Mouse (Mus musculus) stomach, postnatal 0 days (tissue): ENCODE results near the gene Tmem171. TPM values are rescaled to one million over a fixed set of nuclear protein-coding genes. Genes with fewer than 3 reads are reported as not detected.

ENCODE experiments used
- ATAC-seq: fragments of 200-750 bp; cut with Nextera tagmentation; 2 replicates; pipeline ENCODE4 v1.8.0; 2017; ENCODE audit not compliant: low FRiP score, low TSS enrichment
- DNase-seq: peaks from one replicate; pipeline ENCODE4 v3.0.0-alpha.2; 2016; ENCODE audit warnings: low spot score
- H3K27ac ChIP-seq: fragments of 300-500 bp; sonication (generic); replicated peaks from 2 replicates; pipeline ENCODE4 v1.5.1; 2014; ENCODE audit warnings: mild to moderate bottlenecking, control low read depth
- H3K27me3 ChIP-seq: fragments of 300-500 bp; sonication (generic); 2 replicates; pipeline ENCODE4 v1.6.1; 2014; ENCODE audit warnings: low read length; ENCODE audit not compliant: control insufficient read depth, insufficient read depth
- H3K36me3 ChIP-seq: fragments of 300-500 bp; sonication (generic); 2 replicates; pipeline ENCODE4 v1.6.1; 2014; ENCODE audit warnings: low read length, mixed read lengths; ENCODE audit not compliant: control insufficient read depth, insufficient read depth
- H3K4me1 ChIP-seq: fragments of 300-500 bp; sonication (generic); replicated peaks from 2 replicates; pipeline ENCODE4 v1.6.1; 2014; ENCODE audit warnings: antibody characterized with exemption; ENCODE audit not compliant: control insufficient read depth, insufficient read depth
- H3K4me2 ChIP-seq: fragments of 300-500 bp; sonication (generic); replicated peaks from 2 replicates; pipeline ENCODE4 v1.6.1; 2014; ENCODE audit warnings: low read depth, mild to moderate bottlenecking, control low read depth, moderate library complexity
- H3K4me3 ChIP-seq: fragments of 300-500 bp; sonication (generic); 2 replicates; pipeline ENCODE4 v1.5.1; 2014; ENCODE audit warnings: low read depth, low read length, control low read depth
- H3K9ac ChIP-seq: fragments of 300-500 bp; sonication (generic); 2 replicates; pipeline ENCODE4 v1.6.1; 2014; ENCODE audit warnings: mild to moderate bottlenecking, low read length, control low read depth, mixed read lengths
- H3K9me3 ChIP-seq: fragments of 300-500 bp; sonication (generic); 2 replicates; pipeline ENCODE4 v1.6.1; 2016; ENCODE audit warnings: low read length; ENCODE audit not compliant: control insufficient read depth
- CTCF ChIP-seq: IDR thresholded peaks from 2 replicates; pipeline ENCODE4 v1.5.1; 2016; ENCODE audit warnings: antibody characterized with exemption, low read depth, mild to moderate bottlenecking, moderate library complexity
- EP300 ChIP-seq: optimal IDR thresholded peaks from 2 replicates; pipeline ENCODE3; 2016; ENCODE audit warnings: antibody characterized with exemption
- WGBS: fragments of 180-500 bp; shearing (Covaris S2); extraction: QIAGEN DNeasy Blood & Tissue Kit; methylation state at CpG from one replicate; pipeline ENCODE4 v1.1.7; 2014; 5-methylcytosine and 5-hydroxymethylcytosine counted together
- polyA plus RNA-seq: library from polyadenylated mRNA; unstranded; fragments of >200 nt; fragmentation: Nextera tagmentation; extraction: Ambion mirVana; gene quantifications from 2 replicates; pipeline ENCODE4 v1.2.1, GENCODE M21; 2015

The Tmem171 gene
- polyA plus RNA-seq, 1 experiment from 2014 or later: 27.4 TPM

DNA sequence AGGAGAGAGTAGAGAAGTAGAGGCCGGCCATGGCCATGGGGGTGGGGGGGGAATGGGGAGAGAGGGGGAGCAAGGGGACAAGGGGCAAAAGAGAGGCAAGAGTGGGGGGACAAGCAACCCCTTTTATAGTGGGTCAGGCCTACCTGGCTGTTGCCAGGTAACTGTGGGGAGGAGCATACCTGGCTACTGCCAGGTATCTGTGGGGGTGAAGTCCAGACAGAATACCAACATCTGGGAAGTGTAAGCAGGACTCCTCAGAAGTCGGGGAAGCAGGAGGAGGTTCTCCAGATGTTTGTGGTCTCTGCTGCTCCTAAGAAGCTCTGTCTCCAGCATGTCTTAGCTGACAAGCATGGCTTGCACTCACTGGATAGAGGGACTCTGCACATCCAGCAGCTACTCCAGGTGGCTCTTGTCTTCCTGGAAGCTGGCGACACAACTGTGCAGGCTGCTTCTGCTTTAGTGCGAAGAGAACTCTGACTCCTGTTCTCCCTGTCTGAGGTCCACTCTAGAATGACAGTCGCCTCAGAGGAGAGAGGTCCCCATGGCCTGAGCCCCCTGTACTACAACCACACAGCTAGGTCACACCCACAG, 14.1 kb downstream of the Tmem171 start:
- H3K27ac ChIP-seq: no peak overlapping the region
- H3K27me3 ChIP-seq: no peaks in the 10 kb centered on the region
- no peaks in the 10 kb centered on the region for H3K4me1 ChIP-seq
- WGBS: 67% methylated on average over 5 of the region's 5 CpGs
- no peak overlapping the region for H3K4me3 ChIP-seq
- ATAC-seq (no peak), DNase-seq (no peak)
- H3K9me3 ChIP-seq: no peaks in the 10 kb centered on the region
- H3K4me2 ChIP-seq: no peak overlapping the region
- no peaks in the 10 kb centered on the region for H3K36me3 ChIP-seq
- TF ChIP-seq CTCF (no peak), EP300 (no peak)
- H3K9ac ChIP-seq: no peak overlapping the region

DNA sequence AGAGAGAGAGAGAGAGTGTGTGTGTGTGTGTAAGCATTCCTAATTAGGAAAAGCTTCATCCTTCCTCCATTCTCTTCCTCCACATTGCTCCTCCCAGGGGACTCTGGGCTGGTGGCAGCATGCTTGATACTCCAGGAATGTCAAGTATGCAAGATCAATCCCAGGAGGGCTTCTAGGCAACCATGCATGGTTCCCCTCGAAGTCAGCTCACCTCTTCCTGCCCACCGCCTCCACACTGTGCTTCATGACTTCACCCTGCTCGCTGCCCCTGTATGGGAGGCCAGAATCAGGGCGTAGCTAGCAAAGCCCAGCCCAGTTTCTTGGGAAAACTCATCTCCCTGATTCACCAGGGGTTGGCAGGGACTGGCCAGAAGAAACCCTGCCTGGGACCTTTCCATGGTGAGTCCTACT, 15.0 kb downstream of the Tmem171 start:
- no peaks in the 10 kb centered on the region for H3K9me3 ChIP-seq
- no peak overlapping the region for H3K4me3 ChIP-seq
- TF ChIP-seq CTCF (no peak), EP300 (no peak)
- H3K36me3 ChIP-seq: no peaks in the 10 kb centered on the region
- DNase-seq (peak; percentile 17), ATAC-seq (no peak)
- H3K27me3 ChIP-seq: no peaks in the 10 kb centered on the region
- WGBS: 47% methylated on average over 4 of the region's 4 CpGs
- no peaks in the 10 kb centered on the region for H3K4me1 ChIP-seq
- H3K9ac ChIP-seq: no peak overlapping the region
- H3K4me2 ChIP-seq: no peak overlapping the region
- no peak overlapping the region for H3K27ac ChIP-seq

DNA sequence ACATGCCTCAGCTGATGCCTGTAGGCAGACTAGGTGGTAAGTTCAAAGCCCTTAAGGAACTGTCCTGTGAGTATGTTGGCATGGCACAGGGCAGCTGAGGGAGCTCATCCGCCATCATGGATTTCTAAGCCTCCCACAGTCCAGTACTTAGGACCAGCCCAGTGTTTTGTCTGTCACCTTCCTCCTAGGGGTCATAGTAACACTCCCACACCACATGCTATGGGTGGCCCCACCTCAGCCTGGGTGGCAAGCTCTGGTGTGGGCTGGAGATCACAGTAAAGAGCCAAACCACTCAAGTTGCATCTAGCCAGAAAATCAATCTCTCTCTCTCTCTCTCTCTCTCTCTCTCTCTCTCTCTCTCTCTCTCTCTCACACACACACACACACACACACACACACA, 15.4 kb downstream of the Tmem171 start:
- DNase-seq (peak; percentile 8), ATAC-seq (0 out of 2 replicates have a peak, but pooled peaks have one; percentile 45)
- Histone ChIP-seq H3K27me3 (no peaks in the 10 kb centered on the region), H3K9me3 (no peaks in the 10 kb centered on the region), H3K9ac (no peak overlapping the region), H3K4me2 (no peak overlapping the region), H3K4me1 (no peaks in the 10 kb centered on the region), H3K4me3 (no peak overlapping the region), H3K27ac (no peak overlapping the region), H3K36me3 (no peaks in the 10 kb centered on the region)
- WGBS: 85% methylated on average over 1 of the region's 1 CpGs
- TF ChIP-seq EP300 (no peak), CTCF (no peak)

DNA sequence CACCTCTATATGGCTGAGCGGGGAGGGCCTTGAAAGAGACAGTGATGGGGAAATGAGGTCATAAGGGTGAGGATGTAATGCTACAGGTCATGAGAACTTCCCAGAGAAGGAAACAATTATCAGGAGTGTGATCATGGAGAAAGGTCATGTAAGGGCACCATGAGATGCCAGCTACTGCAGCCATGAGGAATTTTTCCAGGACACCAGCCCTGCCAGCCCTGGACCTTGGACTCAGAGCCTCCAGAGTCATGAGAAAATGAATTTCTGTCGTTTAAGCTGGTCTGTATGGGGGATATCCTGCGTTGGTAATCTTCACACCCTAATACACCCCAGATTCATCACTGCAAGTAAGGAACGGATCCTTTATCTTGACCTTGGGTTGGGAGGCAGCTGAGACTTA, 20.7 kb downstream of the Tmem171 start:
- TF ChIP-seq EP300: no peak
- no peak for TF ChIP-seq CTCF
- Histone ChIP-seq H3K4me2 (no peak overlapping the region), H3K4me3 (no peak overlapping the region), H3K27ac (no peak overlapping the region), H3K36me3 (no peaks in the 10 kb centered on the region), H3K27me3 (no peaks in the 10 kb centered on the region), H3K9ac (no peak overlapping the region), H3K9me3 (no peaks in the 10 kb centered on the region), H3K4me1 (no peaks in the 10 kb centered on the region)
- 55% methylated on average over 4 of the region's 4 CpGs for WGBS
- no peak for DNase-seq
- no peak for ATAC-seq

DNA sequence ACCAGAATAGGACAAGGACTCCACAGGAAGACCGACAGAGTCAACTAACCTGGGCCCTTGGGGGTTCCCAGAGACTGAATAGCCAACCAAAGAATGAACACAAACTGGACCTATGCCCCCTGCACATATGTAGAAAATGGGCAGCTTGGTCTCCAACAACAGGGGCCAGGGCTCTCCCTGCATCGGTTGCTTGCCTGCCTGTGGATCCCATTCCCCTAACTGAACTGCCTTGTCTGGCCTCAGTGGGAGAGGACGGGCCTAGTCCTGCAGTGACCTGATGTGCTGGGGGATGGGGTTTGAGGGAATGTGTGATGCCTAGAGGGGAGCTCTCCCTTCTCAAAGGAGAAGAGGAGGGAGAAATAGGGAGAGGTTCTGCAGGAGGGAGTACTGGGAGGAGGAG, 25.3 kb downstream of the Tmem171 start:
- DNase-seq (no peak), ATAC-seq (no peak)
- 86% methylated on average over 3 of the region's 3 CpGs for WGBS
- Histone ChIP-seq H3K4me3 (no peak overlapping the region), H3K9me3 (no peaks in the 10 kb centered on the region), H3K4me2 (no peak overlapping the region), H3K27ac (no peak overlapping the region), H3K36me3 (no peaks in the 10 kb centered on the region), H3K27me3 (no peaks in the 10 kb centered on the region), H3K9ac (no peak overlapping the region), H3K4me1 (no peaks in the 10 kb centered on the region)
- no peak for TF ChIP-seq CTCF

DNA sequence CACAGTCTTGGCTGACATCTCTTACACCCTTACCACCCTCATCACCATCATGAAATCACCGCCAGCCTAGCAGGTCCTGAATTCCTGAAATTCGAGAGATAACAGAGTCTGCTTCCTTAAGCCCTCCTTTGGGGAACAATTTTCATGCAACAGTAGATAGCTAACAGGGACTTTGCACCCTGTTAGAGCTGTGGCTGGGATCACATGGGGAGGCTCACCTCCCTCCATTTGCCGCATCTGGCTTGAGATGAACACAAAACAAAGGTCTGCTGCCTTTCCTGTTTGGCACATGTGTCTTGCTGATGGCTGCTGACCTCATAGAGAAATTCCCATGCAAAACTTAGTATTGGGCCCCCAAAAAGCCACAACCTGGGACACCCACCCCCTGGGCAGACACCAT, 27.3 kb downstream of the Tmem171 start:
- no peak for DNase-seq
- H3K36me3 ChIP-seq: no peaks in the 10 kb centered on the region
- no peaks in the 10 kb centered on the region for H3K4me1 ChIP-seq
- H3K27ac ChIP-seq: no peak overlapping the region
- 0 out of 2 replicates have a peak, but pooled peaks have one; percentile 29 for ATAC-seq
- H3K9ac ChIP-seq: no peak overlapping the region
- TF ChIP-seq EP300 (no peak), CTCF (no peak)
- H3K4me3 ChIP-seq: no peak overlapping the region
- H3K9me3 ChIP-seq: no peaks in the 10 kb centered on the region
- 61% methylated on average over 3 of the region's 3 CpGs for WGBS
- no peak overlapping the region for H3K4me2 ChIP-seq
- no peaks in the 10 kb centered on the region for H3K27me3 ChIP-seq
